Mouse (Mus musculus): ENCODE results near the gene Hist1h2be. TPM values are rescaled to one million over a fixed set of nuclear protein-coding genes. Genes with fewer than 3 reads are reported as not detected.
A peak's percentile ranks its signal among the peaks of the same experiment; 100 is the strongest.
"Not testable (repeated sequence)": the region's sequence is repeated elsewhere in the genome, so short reads cannot be mapped to it uniquely, and the experiment has no call there.

The Hist1h2be gene
- polyA plus RNA-seq, 1 experiment = 4.1 TPM

DNA sequence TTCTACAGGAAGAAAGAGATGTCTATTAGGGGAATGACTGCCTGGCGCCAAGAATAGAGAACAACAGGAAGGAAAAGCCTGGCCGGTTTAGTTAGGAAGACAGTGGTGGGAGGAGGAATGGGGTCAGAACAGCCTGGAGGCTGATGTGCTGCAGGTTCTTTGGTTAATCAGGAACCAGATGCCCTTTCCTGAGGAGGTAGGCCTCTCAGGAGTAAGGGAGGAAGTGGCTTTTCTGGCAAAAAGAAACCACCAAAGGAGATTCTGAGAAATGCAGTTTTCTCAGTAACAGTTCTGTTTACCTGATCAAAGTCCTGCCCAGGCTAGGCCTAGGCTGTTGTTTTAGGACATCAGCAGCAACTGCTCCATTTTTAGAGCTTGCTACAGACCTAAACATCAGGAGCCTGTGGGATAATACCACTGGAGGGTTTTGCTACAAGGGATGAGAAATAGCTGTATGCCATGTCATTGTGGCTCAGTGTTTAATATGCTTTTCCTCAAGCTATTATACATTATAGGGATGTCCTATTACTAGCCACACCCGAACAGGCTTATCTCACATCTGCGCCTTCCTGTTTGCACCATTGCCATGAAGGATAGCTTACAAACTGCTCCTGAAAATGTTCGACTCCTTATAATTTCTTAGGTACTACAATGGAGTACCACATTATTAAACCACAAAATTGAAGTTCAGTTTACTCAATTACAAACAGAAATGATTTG is 27.7 kb downstream of the Hist1h2be start:
- no peak overlapping the region for H3K27ac ChIP-seq (ENCODE audit: insufficient read depth, low read length)
- TF ChIP-seq CTCF (IDR thresholded peaks at IDR 0.05; ENCODE audit: borderline replicate concordance, insufficient read depth, low read length) = no peak
- no peak for TF ChIP-seq POLR2A (IDR thresholded peaks at IDR 0.05; ENCODE audit: low read depth, low read length)
- H3K4me3 ChIP-seq (ENCODE audit: insufficient read depth, low read length) = no peak overlapping the region
- H3K4me1 ChIP-seq (ENCODE audit: control insufficient read depth, insufficient read depth, low read length) = no peaks in the 10 kb centered on the region

DNA sequence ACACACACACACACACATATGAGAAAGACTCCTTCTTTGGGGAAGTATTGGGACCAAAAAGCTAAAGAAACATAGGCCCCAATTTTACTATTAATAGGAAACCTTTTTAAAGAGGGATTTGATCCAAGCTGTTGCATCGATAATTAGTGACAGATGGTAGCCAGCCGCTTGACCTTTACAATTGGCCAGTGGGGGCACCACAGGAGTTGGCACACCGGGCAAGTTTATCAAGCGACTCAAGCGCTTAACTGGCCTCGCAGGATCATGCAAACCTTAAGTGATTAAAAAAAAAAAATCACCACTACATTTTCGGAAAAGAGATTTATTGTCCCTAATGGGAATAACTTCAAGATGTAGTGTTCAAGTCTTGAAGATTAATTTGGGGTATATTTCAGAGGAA is 28.3 kb downstream of the Hist1h2be start:
- Histone ChIP-seq H3K4me1 (ENCODE audit: control insufficient read depth, insufficient read depth, low read length) (no peaks in the 10 kb centered on the region), H3K27ac (ENCODE audit: insufficient read depth, low read length) (no peak overlapping the region), H3K4me3 (ENCODE audit: insufficient read depth, low read length) (no peak overlapping the region)
- no peak for TF ChIP-seq POLR2A (IDR thresholded peaks at IDR 0.05; ENCODE audit: low read depth, low read length)

DNA sequence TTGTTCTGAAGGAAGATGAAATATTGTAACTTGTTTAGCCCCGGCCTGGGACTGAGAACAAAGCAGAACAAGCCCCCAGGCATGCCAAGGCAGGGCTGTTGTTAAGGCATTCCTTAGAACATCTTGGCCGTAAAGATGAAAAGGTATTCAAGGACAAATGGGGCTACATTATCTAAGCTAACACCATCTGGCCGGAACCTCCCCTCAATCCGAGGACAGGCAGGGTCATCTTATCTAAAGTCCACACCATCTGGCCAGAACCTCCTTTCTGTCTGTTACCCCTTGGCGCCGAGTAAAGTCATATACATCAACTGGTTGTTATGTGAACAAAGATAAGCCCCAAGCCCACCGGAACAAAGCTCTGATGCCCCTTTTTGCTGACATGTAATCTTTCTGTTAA is 29.0 kb downstream of the Hist1h2be start:
- H3K27ac ChIP-seq (ENCODE audit: insufficient read depth, low read length); H3K4me3 ChIP-seq (ENCODE audit: insufficient read depth, low read length): not testable (repeated sequence)

DNA sequence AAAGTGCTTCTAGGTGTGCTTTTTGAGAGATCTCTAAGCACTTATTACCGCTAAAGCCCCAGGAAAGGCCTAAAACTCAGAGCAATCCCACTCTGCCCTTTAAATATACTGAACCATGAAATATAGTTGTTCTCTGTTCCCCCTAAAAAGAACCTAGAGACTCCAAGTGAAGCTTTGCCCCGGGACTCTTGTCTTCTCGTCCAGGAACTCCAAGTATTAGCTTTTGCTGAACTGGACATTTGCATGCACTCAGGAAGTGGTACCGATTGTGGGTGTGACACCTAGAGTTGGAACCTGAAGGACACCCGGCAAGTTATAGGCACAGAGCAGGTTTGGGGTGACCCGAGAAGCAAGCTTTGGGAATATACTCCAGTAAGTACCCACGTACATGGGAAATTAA is 29.7 kb downstream of the Hist1h2be start:
- Histone ChIP-seq H3K4me3 (ENCODE audit: insufficient read depth, low read length) (no peak overlapping the region), H3K27ac (ENCODE audit: insufficient read depth, low read length) (no peak overlapping the region), H3K4me1 (ENCODE audit: control insufficient read depth, insufficient read depth, low read length) (no peaks in the 10 kb centered on the region; the same call in 1 of the 2 replicates)
- TF ChIP-seq CTCF (IDR thresholded peaks at IDR 0.05; ENCODE audit: borderline replicate concordance, insufficient read depth, low read length) (no peak), POLR2A (IDR thresholded peaks at IDR 0.05; ENCODE audit: low read depth, low read length) (no peak)

More for the DNA sequence above, 29.0 kb downstream of the Hist1h2be start:
- H3K4me1 ChIP-seq (ENCODE audit: control insufficient read depth, insufficient read depth, low read length) = not testable (repeated sequence)

DNA sequence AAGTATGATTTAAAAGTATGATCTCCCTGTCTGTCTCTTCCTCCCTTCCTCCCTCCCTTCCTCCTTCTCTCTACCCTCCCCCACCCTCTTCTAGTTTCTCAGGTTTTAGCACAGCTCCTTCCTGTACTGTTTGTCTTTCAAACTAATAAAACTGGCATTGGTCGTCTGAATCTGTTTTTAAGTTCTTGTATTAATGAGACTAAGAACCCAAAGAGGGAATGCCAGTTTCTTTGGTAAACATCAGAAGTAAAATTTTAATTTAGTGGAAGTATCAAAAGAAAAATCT is 34.0 kb downstream of the Hist1h2be start:
- peak overlapping the region; percentile 94 for H3K27ac ChIP-seq (ENCODE audit: insufficient read depth, low read length)
- TF ChIP-seq CTCF (IDR thresholded peaks at IDR 0.05; ENCODE audit: borderline replicate concordance, insufficient read depth, low read length) (no peak), POLR2A (IDR thresholded peaks at IDR 0.05; ENCODE audit: low read depth, low read length) (no peak)
- peak overlapping the region; percentile 29 for H3K4me3 ChIP-seq (ENCODE audit: insufficient read depth, low read length)
- H3K4me1 ChIP-seq (ENCODE audit: control insufficient read depth, insufficient read depth, low read length) = peaks cover 3% of the 10 kb centered on the region

DNA sequence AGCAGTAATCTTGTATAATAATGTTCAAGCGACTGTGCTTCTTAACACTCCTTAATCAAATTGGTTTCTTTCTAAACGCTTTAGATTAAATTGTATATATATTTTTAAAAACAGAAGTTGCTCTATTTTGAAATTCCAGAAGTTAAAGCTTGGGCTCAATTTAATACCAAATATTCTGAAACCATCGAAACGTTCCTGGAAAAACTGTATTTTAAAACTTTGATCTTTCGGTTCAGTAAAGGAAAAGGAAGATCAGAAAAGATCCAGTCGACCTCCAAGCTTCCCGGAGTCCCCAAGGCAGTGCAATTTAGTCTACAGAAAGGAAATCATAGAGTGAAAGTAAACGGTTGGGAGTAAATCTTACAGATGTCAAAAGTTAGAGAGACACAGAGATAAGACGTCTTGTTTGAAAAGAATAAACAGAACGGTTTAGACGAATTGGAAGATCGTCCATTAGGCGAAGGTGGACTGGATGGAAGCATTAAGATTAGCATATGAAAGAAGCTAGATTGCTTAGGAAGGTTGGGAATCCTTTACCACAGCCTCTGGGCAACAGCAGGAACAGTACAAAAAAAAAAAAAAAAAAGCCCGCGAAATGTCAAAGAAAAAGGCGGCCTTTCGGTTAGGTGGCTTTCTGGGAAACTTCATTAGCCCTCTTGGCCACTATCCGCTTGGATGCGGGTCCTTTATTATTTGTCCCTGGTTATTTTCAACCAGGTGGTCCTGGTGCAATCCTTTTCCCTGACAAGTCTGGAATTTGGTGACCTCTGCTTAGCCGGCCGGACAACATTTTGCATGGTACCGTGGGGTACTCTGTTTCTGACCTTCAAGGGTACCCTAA is 34.6 kb downstream of the Hist1h2be start:
- Histone ChIP-seq H3K4me1 (ENCODE audit: control insufficient read depth, insufficient read depth, low read length) (peaks cover 3% of the 10 kb centered on the region), H3K4me3 (ENCODE audit: insufficient read depth, low read length) (peak overlapping the region; percentile 29), H3K27ac (ENCODE audit: insufficient read depth, low read length) (peak overlapping the region; percentile 94)
- peak; percentile 33; the same call in 1 of the 2 replicates for TF ChIP-seq POLR2A (IDR thresholded peaks at IDR 0.05; ENCODE audit: low read depth, low read length)
- no peak for TF ChIP-seq CTCF (IDR thresholded peaks at IDR 0.05; ENCODE audit: borderline replicate concordance, insufficient read depth, low read length)

DNA sequence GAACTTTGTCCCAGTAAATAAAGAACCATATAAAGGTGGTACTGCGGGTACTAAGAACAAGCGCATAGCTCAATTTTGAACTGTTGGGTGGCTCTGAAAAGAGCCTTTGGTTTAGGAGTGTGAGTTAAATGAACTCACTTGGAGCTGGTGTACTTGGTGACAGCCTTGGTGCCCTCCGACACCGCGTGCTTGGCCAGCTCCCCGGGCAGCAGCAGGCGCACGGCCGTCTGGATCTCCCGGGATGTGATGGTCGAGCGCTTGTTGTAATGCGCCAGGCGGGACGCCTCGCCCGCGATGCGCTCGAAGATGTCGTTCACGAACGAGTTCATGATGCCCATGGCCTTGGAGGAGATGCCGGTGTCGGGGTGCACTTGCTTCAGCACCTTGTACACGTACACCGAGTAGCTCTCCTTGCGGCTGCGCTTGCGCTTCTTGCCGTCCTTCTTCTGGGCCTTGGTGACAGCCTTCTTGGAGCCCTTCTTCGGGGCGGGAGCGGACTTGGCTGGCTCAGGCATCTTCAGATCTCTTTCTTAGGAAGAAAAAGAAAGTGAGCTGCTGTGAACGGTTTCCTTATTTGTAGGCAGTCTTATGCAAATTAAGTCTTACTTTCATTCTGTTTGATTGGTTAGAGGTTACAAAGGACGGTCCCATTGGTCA is 35.4 kb downstream of the Hist1h2be start:
- H3K4me1 ChIP-seq (ENCODE audit: control insufficient read depth, insufficient read depth, low read length) = not testable (repeated sequence)
- H3K27ac ChIP-seq (ENCODE audit: insufficient read depth, low read length) = peak overlapping the region; percentile 80
- peak; percentile 95 for TF ChIP-seq POLR2A (IDR thresholded peaks at IDR 0.05; ENCODE audit: low read depth, low read length)
- peak overlapping the region; percentile 24 for H3K4me3 ChIP-seq (ENCODE audit: insufficient read depth, low read length)

DNA sequence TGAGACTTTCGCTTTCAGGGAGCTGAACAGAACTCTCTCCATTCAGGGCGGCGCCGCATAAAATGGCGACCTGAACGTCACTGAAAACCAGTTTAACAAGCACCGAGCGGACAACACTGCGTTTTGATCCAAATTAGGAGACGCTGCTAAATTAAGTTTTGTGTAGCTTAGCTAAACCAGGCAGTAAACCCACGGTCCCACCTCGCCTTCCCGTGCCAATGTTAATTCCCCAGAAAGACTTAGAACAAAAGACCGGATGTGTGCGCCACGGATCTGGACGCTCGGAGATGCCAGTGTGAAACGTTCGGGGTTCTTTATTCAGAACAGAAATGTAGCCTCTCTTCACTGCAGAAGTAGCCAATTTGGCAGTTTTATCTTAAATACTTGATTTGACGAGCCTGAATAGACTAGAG is 35.9 kb downstream of the Hist1h2be start:
- peaks cover 3% of the 10 kb centered on the region for H3K4me1 ChIP-seq (ENCODE audit: control insufficient read depth, insufficient read depth, low read length)
- peak overlapping the region; percentile 80 for H3K27ac ChIP-seq (ENCODE audit: insufficient read depth, low read length)
- H3K4me3 ChIP-seq (ENCODE audit: insufficient read depth, low read length) = peak overlapping the region; percentile 24
- TF ChIP-seq POLR2A (IDR thresholded peaks at IDR 0.05; ENCODE audit: low read depth, low read length) = peak; percentile 88
- no peak for TF ChIP-seq CTCF (IDR thresholded peaks at IDR 0.05; ENCODE audit: borderline replicate concordance, insufficient read depth, low read length)

DNA sequence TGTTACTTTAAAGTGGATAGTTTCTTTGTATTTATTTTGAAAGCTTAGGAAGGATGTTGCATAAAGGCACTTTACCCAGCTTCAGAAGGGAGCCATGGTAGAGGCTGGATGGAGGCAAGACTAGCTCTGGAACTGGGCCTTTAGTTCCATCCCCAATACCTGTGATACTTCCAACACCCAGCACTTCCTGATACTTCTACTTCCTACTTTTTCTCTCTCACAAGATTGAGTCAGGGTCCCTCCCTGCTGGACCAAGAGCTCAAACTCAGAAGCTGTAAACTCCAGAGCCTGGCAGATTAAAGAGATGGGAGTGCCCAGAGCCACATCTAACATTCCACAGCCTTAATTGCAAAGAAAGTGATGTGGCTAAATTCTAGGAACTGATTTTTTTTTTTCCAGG is 36.6 kb downstream of the Hist1h2be start:
- Histone ChIP-seq H3K4me3 (ENCODE audit: insufficient read depth, low read length) (peak overlapping the region; percentile 7; the same call in 1 of the 2 replicates), H3K4me1 (ENCODE audit: control insufficient read depth, insufficient read depth, low read length) (peaks cover 3% of the 10 kb centered on the region), H3K27ac (ENCODE audit: insufficient read depth, low read length) (peak overlapping the region; percentile 80)
- TF ChIP-seq CTCF (IDR thresholded peaks at IDR 0.05; ENCODE audit: borderline replicate concordance, insufficient read depth, low read length) (no peak), POLR2A (IDR thresholded peaks at IDR 0.05; ENCODE audit: low read depth, low read length) (peak; percentile 8; the same call in 1 of the 2 replicates)

Data from embryonic fibroblast, embryonic 13.5 days (primary cell).